Mouse (Mus musculus) frontal cortex, postnatal 36 days (tissue): ENCODE data around the gene Fst.
A peak's percentile ranks its signal among the peaks of the same experiment; 100 is the strongest.

Experiments used
- DNase-seq, 2 experiments: peaks; one replicate each; pipeline ENCODE4 v3.0.0; 2022; ENCODE audit warnings: low spot score in 2 of 2

The Fst gene

DNA sequence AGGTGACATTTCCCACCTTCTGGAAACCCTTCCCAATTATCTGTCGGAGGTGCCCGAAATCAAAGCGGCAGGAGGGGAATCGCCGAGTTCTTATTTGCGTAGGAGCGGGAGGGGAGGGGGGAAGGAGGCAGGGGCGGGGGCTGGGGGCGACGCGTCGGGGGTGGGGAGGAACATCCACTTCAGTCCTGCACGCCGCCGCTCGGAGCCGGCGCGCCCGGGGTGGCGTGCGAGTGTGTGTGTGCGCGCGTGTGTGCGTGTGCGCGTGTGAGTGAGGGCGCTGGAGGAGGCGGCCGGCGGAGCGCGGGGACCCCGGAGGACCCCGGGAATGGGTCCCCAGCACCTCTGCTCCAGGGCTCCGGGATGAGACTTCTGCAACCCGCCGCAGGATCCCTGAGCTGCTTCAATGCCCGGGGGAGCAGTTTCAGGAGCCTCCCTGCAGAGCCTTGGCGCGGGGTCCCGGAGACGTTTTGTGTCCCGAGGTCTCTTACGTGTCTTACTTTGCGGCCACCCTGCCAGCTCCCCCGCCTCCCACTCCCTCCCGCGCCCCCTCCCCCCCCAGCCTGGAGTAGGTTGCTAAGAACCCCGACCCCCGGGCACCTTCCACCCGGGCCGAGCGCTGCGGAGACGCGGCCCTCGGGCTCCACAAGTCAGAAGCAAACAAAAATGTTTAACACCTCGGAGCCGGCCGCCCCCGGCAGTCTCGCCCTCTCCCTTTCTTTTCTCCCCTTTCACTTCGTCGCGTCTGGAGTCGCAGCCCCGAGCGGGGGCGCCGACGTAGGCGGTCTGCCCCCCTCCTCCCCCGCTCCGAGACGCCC lies at the start of gene Fst:
Gene Fst, minus strand, starts transcription at position 66 of the 815 bp plus-strand sequence.
- DNase-seq, result peak in 1 of 2 experiments; percentile 15

- no peak for DNase-seq
Measured at GRCm38 (mm10) chr13:114493826-114494225, 35.1 kb upstream of the Fst start.

- DNase-seq, result no peak
Measured at GRCm38 (mm10) chr13:114488178-114488577, 29.4 kb upstream of the Fst start.

DNA sequence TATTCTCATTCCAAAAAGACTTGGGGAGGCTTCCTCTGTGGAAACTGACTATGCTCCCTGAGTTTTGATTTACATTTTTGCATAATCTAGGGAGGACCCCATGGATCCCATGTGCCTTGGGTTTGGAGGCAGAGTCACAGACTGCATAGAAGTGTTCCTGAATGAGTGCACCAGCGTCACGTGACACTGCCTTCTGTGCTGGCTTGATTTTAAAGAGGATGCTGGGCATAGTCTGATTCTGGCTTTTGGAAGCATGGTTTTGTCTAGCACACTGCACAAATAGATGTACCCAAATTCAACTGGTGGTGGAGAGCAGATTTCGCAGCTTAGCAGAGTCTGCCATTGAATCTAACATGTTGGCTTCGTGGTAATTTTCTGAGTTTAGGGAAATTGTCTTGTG lies 19.6 kb upstream of the Fst start:
- DNase-seq, result no peak

DNA sequence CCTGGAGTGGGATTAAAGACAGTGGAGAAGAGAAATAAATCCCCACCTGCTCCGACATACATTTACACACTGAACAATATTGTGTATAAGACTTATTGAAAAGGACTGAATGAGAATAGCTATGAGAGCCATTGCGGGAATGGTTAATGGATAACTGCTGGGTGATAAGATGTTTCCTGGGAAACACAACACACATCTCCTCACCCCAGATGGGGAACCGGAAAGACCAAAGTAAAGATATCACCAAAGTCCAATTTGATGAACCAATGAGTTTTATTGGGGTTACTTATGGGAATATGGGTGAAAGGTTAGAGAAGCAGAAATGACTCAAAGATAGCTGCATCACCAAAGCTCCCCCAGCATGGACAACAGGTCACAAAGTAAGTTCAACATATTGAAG lies 11.2 kb upstream of the Fst start:
- DNase-seq, result no peak

GRCm38 (mm10) chr13:114466269-114466919 lies 7.6 kb upstream of the Fst start:
- DNase-seq, result no peak

GRCm38 (mm10) chr13:114465387-114465786 lies 6.6 kb upstream of the Fst start:
- DNase-seq, result no peak

DNA sequence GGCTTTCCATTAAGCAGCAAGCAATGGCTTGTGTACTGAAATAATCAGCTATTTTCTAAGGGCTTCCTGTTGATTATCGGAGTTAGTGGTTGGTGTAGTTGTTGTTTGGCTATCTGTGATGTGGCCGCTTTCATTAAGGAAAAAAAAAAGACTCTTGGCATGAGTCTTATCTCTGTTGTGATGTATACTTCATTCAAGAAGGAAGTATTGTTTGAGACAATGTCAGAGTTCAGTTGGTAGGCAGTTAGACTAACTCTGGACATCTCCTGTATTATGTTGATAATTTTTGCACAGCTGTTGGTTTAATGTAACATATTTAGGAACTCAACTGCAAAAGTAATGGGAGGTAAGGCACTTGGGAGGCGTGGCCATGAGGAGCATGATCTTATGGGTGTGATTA lies 6.1 kb upstream of the Fst start:
- no peak for DNase-seq

DNA sequence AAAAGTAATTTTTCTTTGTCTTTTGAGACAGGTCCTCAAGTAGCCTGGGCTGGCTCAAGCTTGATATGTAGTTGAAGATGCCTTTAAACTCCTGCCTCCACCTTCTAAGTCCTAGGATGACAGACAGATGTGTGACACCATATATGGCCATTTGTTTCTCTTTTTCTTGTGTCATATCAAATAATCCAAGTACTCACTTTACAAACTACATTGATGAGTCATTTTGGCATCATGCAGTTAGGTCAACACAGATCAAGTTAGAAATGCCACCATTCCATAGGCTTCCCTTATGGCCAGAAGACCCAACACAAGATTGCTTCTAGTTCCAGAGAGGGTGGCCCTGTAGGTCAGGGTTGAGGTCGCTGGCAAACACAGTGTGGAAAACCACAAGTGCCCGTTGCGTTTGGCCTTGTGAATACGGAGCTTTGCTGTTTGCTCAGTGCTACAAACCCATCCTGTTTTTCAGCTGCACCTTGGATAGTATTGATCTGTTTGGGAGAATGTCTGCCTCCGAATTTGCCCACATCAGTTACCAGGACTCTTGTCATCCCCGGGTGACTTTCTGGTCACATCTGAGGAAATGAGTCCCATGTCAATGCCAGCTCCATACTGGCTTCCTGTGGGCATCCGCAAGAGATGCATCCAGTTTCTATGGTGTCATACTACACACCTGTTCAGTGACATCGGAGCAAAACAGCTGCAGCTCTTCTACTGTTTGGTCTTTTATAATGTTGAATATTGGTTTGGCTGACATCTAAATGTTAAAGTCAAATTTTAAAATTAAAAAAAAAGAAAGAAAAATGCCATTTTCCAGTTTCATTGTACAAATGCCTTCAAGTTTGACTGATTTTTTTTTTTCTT lies 4.0 kb upstream of the Fst start:
- DNase-seq, result no peak

DNA sequence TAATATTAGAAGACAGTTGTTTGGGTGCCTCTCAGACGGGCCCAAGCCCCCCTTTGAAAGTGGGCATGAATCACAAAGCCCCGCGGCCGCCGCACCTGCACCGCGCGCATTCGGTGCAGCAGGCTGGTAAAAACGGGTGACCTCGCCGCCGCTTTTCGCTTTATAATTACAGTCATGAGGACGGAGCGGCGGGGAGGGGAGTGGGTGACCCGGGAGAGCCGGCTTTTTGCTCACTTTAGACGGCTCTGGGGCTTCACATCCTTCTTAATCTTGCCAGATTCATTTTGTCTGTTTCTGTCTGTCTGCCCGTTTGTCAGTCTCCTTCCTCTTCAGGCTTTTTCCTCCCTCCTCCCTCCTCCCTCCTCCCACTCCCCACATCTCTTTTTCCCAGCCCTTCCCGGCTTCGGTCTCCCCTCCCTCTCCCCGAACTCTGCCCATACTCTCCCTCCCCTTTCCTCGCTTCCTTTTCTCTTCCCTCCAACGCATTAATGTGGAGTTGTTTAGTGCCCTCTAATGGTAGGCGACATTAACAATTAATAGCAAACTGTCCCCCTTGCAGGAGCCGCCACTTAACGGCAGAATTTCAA lies 1.6 kb upstream of the Fst start:
- no peak for DNase-seq

DNA sequence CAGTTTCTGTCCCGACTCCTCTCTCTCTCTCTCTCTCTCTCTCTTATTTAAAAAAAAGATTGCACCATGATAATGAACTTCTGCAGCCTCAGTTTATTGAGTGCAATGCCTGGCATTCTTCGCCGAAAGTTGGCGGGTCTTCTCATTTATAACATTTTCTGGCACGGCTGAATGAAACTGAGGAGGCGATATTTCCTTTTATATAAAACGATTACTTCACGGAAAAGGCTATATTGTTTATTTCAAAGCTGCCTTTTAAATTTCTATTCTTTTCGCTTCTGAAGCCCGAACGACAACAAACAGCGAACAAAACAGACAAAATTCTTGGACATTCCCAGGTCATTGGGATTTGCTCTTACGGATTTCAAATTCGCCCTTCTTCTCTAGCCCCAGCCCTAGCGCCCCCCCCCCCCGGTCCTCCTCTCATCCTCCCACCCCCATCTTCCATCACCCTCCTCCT lies 980 bp upstream of the Fst start:
- DNase-seq, result no peak

DNA sequence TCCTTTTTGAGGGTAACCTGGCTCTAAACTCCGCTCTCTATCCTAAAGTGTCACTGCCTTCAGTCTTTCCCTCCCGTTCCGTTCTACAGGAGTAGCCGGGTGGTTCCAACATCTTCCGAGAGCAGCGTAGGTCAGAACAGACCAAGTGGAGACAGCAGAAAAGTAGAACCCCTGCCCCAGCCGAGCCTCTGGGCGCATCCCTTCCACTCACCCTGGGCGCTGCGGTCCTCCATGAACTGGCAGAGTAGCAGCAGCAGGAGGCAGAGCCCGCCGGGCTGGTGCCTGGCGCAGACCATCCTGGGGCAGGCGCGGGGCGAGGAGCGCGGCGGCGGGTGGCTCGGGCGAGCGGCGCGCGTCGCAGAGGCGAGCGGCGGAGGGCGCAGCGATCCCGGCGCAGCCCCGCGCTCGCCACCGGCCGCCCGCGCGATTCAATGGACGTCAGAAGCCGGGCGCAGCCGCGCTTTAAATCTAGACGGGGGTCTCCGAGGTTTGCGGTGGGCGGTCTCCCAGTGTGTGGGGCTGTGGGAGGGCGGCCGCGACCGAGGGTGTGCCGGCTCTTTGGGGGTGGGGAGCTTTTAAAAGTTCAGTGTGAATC lies 363 bp downstream of the Fst start:
- DNase-seq, result peak; percentile 16 to 32

GRCm38 (mm10) chr13:114457567-114458120 lies 1.1 kb downstream of the Fst start:
- DNase-seq, result no peak

DNA sequence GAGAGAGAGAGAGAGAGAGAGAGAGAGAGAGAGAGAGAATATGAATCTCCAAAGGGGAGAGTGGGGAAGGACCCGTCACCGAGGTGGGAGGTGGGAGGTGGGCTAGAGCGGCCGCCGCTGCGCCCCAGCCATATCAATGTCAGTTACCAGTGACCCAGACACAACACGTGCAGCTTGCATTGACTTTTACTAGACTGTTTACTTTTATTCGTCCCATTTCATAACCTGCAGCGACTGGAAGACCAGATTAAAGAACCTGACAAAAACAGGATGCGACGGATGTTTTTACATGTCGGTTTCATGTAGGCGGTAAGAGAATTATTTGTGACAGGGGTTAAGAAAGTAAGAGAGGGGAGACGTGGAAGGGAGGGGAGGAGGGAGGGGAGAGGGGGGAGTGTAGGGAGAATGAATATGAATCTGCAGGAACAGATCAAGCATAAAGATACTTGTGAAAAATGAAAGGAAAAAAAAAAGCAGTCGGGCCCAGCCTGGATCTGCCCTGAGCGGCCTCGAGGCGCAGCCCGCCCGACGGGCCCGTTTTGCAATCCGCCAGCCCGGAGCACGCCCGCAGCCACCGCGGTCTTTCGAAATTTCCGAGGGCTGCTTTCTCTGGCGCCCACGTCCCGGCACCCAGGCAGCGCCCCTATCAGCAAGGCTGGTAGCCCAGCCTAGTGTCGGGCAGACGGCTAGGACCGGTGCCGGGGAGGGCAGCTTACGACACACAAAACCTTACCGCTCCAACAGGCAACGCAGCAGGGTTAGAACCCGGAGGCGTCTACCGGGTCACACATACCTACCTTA lies 1.8 kb downstream of the Fst start:
- peak in 1 of 2 experiments; percentile 5 for DNase-seq

GRCm38 (mm10) chr13:114456224-114456623 lies 2.5 kb downstream of the Fst start:
- DNase-seq, result peak in 1 of 2 experiments; percentile 13

GRCm38 (mm10) chr13:114455788-114456187 lies 3.0 kb downstream of the Fst start:
- no peak for DNase-seq

DNA sequence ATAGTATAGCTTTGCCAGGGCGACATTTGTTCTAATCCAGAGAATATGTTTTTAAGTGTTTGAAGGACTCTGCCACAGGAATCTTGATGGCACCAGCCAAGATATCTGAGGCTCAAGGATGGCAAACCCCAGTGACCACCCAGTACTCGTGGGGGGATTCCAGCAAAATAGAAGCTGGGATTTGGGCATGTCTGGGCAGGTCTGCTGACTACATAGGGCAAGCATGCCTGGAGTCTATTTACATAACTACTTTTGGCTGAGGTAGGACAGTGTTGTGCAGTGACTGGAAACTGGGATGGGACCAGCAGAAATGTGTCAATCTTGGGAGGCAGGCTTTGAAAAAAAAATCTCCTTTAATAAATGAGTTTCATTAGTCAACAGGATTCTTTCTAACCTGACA lies 11.5 kb downstream of the Fst start:
- DNase-seq, result no peak

GRCm38 (mm10) chr13:114432491-114432890 lies 26.3 kb downstream of the Fst start:
- DNase-seq, result no peak

DNA sequence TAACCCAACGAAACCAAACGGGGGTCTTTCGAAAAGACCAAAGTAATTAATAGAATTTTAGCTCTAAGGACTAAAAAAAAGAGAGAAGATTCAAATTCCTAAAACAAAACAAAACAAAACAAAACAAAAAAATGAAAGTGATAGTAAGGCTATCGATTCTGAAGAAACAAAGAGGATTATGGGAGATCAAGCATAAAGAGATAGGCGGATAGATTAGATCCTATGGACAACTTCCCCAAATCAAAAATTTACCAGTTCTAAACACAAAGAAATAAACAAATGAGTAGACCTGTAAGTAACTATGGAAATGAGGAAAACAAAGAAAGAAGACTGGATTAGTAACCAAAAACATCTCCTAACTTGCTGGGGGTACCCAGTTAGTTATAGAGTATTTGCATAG lies 33.5 kb downstream of the Fst start:
- DNase-seq, result no peak

- DNase-seq, result no peak
Measured at GRCm38 (mm10) chr13:114420235-114420634, 38.5 kb downstream of the Fst start.
